Mouse (Mus musculus): ENCODE results near the gene Cd2.

DNA sequence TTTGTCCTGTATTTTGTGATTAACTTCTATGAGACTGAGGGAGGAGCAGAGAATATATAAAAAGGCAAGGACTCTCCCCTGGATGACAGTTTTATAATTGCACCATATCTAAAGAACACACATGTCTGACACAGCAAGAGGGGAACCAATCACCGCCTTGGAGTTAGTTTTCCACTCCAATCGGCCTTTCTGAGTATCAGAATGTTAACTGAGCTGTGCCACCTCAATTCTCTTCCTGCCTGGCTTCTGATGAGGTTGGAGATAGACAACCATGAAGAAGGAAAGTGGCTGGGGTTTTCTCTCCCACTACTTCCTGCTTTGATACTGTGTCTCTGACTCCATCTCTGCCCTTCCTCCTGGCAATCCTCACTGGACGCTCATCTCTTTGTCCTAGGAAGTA, 42.5 kb downstream of the Cd2 start:
- no peak for TF ChIP-seq CTCF (IDR thresholded peaks at IDR 0.05; ENCODE audit: low read depth, low read length)
- TF ChIP-seq POLR2A (IDR thresholded peaks at IDR 0.05; ENCODE audit: extremely low read depth, insufficient read depth, low read length): no peak

Data from liver, adult 2 months (tissue).